Mouse (Mus musculus) embryonic stem cell, embryonic (primary cell): Measurements from ENCODE around the gene Gm10840.

Experiments
- CTCF ChIA-PET, 4 experiments: fragments of 300-600 bp in 2 of 4; fragments of 350-600 bp in 2 of 4; sonication (Branson Sonifier 250); formaldehyde crosslinking; loops; one replicate each; lab custom pipeline; 2022; ENCODE audit warnings: inconsistent platforms in 2 of 4; lab: Charles Lee
- POLR2A ChIA-PET, 4 experiments: fragments of 300-600 bp in 2 of 4; fragments of 350-600 bp in 2 of 4; sonication (Branson Sonifier 250); formaldehyde crosslinking; loops; one replicate each; lab custom pipeline; 2022; ENCODE audit warnings: antibody characterized with exemption in 4 of 4, inconsistent platforms in 1 of 4; lab: Charles Lee

Gene Gm10840

DNA sequence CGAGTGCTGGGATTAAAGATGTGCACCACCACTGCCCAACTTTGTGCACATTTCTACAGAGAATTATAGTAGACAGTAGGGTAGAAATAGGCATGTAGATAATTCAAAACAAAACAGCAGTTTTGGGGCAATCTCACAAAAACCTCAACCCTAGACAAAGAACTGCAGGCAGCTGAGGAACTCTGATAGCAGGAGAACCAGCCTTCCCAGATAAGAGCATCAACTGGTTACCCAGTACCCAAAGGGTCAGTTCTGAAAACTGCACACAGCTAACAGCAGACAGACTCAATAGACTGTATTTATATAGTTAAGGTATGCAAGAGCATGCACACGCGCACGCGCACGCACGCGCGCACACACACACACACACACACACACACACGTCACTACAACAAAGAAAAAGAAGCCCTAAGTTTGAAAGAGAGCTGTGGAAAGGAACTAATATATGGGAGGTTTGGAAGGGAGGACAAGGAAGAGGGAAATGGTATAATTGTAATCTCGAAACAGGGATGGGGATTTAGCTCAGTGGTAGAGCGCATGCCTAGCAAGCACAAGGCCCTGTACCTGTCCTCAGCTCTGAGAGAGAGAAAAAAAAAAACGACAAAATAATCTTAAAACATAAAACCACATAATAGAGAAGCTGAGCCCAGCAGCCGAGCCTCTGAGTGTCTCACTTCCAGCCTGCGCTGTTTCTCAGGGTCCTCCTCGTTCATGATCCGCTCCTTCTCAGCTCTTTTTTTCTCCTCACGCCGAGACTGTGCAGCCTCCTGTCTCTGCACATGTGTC is 40.9 kb downstream of the Gm10840 start:
- ChIA-PET POLR2A (interaction anchor here (0.5 to 6.6 kb wide), 22 partner anchors 8 to 299 kb away, joined by 3 to 57 read pairs (median 4); partner anchors contain the start of genes Ddx42 (in 2 of the 4), Ccdc47 (in 1 of the 4), Gm10840 (in 1 of the 4) and Limd2 (in 1 of the 4)), CTCF (interaction anchor here in 3 of 4 experiments (0.6 to 1.3 kb wide), 4 partner anchors 8 to 290 kb away, joined by 3 to 5 read pairs (median 4); partner anchors contain the start of gene Map3k3 (in 1 of the 3))

DNA sequence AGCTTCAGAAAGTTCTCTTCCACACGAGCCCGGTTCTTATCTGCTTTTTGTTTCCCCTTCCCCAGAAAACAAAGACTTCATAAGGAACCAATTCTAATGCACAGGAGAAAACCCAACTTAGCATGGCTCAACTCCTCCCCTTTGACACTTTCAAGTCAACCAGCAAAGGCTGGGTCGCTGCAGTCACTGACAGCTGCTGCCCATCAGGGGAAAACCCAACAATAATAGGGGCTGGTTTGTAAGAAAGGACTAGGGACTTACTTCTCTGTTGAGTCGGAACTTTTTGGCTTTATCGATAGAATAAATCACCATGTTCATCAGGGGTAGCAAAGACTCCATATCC is 41.4 kb downstream of the Gm10840 start, which contains the start of gene Strada:
Strada (minus strand) TSS at position 46 of the 343 bp plus-strand sequence.
- POLR2A ChIA-PET: interaction anchor here (0.5 to 6.6 kb wide), 21 partner anchors 8 to 300 kb away, joined by 3 to 57 read pairs (median 4); partner anchors contain the start of genes Ddx42 (in 2 of the 4), Ccdc47 (in 1 of the 4), Gm10840 (in 1 of the 4) and Limd2 (in 1 of the 4)
- CTCF ChIA-PET: interaction anchor here in 1 of 4 experiments (1.2 kb wide), 1 partner anchor 9 kb away, joined by 3 read pairs; no protein-coding TSS in a partner anchor
